Mouse (Mus musculus): ENCODE data around the gene Bcl2. TPM values are rescaled to one million over a fixed set of nuclear protein-coding genes. Genes with fewer than 3 reads are reported as not detected.
A peak's percentile ranks its signal among the peaks of the same experiment; 100 is the strongest.

Bcl2 gene
- polyA plus RNA-seq (2014; fragmentation: Nextera tagmentation; extraction: Ambion mirVana): 10.1 and 10.2 TPM in 2 replicates

GRCm38 (mm10) chr1:106713621-106714529 lies at the start of gene Bcl2:
Gene Bcl2 (minus strand): TSS chr1:106714274.
- H3K27ac ChIP-seq (replicated peaks; ENCODE audit: low read depth, low read length): peak within 1 kb of the TSS; percentile 89
- ATAC-seq (ENCODE audit: insufficient number of reproducible peaks, low FRiP score, low TSS enrichment, low read depth) (peak; percentile 78), DNase-seq (ENCODE audit: low spot score) (peak; percentile 79)
- H3K9me3 ChIP-seq (ENCODE audit: control insufficient read depth, low read length): no peaks in the 10 kb centered on the region
- WGBS: under 1% methylated on average over 74 of the region's 95 CpGs
- H3K4me3 ChIP-seq (ENCODE audit: low read depth, low read length): peak within 1 kb of the TSS; percentile 57
- no peaks in the 10 kb centered on the region for H3K36me3 ChIP-seq (ENCODE audit: control insufficient read depth, insufficient read depth, low read length)
- peak within 1 kb of the TSS; percentile 79 for H3K4me2 ChIP-seq (ENCODE audit: low read depth, severe bottlenecking)
- H3K27me3 ChIP-seq (ENCODE audit: control insufficient read depth, insufficient read depth, low read length): no peaks in the 10 kb centered on the region
- H3K9ac ChIP-seq (ENCODE audit: low read length): peak within 1 kb of the TSS; percentile 95
- peaks cover 3% of the 10 kb centered on the region; the same call in 1 of the 2 replicates for H3K4me1 ChIP-seq (ENCODE audit: control insufficient read depth, insufficient read depth, low read length)

GRCm38 (mm10) chr1:106760750-106761149 lies 46.7 kb upstream of the Bcl2 start:
- Histone ChIP-seq H3K9me3 (ENCODE audit: control insufficient read depth, low read length) (no peaks in the 10 kb centered on the region), H3K4me3 (ENCODE audit: low read depth, low read length) (no peak overlapping the region), H3K4me1 (ENCODE audit: control insufficient read depth, insufficient read depth, low read length) (0 out of 2 replicates have a peak, but pooled peaks cover 3% of the 10 kb centered on the region), H3K27me3 (ENCODE audit: control insufficient read depth, insufficient read depth, low read length) (no peaks in the 10 kb centered on the region), H3K9ac (ENCODE audit: low read length) (no peak overlapping the region), H3K36me3 (ENCODE audit: control insufficient read depth, insufficient read depth, low read length) (no peaks in the 10 kb centered on the region), H3K4me2 (ENCODE audit: low read depth, severe bottlenecking) (no peak overlapping the region), H3K27ac (replicated peaks; ENCODE audit: low read depth, low read length) (no peak overlapping the region)
- ATAC-seq (ENCODE audit: insufficient number of reproducible peaks, low FRiP score, low TSS enrichment, low read depth): no peak
- WGBS: 89% methylated on average over 3 of the region's 3 CpGs
- DNase-seq (ENCODE audit: low spot score): no peak

- Histone ChIP-seq H3K4me3 (ENCODE audit: low read depth, low read length) (peak within 1 kb of the TSS; percentile 71), H3K4me2 (ENCODE audit: low read depth, severe bottlenecking) (peak within 1 kb of the TSS; percentile 95), H3K27ac (replicated peaks; ENCODE audit: low read depth, low read length) (peak within 1 kb of the TSS; percentile 47; the same call in 1 of the 2 replicates), H3K9me3 (ENCODE audit: control insufficient read depth, low read length) (no peaks in the 10 kb centered on the region), H3K36me3 (ENCODE audit: control insufficient read depth, insufficient read depth, low read length) (no peaks in the 10 kb centered on the region), H3K4me1 (ENCODE audit: control insufficient read depth, insufficient read depth, low read length) (0 out of 2 replicates have a peak, but pooled peaks cover 3% of the 10 kb centered on the region), H3K9ac (ENCODE audit: low read length) (peak within 1 kb of the TSS; percentile 72), H3K27me3 (ENCODE audit: control insufficient read depth, insufficient read depth, low read length) (no peaks in the 10 kb centered on the region)
- ATAC-seq (ENCODE audit: insufficient number of reproducible peaks, low FRiP score, low TSS enrichment, low read depth): peak; percentile 100
- peak; percentile 96 for DNase-seq (ENCODE audit: low spot score)
- WGBS: 3% methylated on average over 47 of the region's 51 CpGs
Observed at GRCm38 (mm10) chr1:106759572-106760435, 45.7 kb upstream of the Bcl2 start, which contains the start of gene Kdsr. Gene Kdsr (minus strand): TSS chr1:106759727.

GRCm38 (mm10) chr1:106758734-106759571 lies 44.9 kb upstream of the Bcl2 start:
- 0 out of 2 replicates have a peak, but pooled peaks cover 3% of the 10 kb centered on the region for H3K4me1 ChIP-seq (ENCODE audit: control insufficient read depth, insufficient read depth, low read length)
- peak; percentile 24 for ATAC-seq (ENCODE audit: insufficient number of reproducible peaks, low FRiP score, low TSS enrichment, low read depth)
- peak overlapping the region; percentile 95 for H3K4me2 ChIP-seq (ENCODE audit: low read depth, severe bottlenecking)
- H3K27me3 ChIP-seq (ENCODE audit: control insufficient read depth, insufficient read depth, low read length): no peaks in the 10 kb centered on the region
- H3K9ac ChIP-seq (ENCODE audit: low read length): peak overlapping the region; percentile 72
- DNase-seq (ENCODE audit: low spot score): peak; percentile 41
- 3% methylated on average over 34 of the region's 34 CpGs for WGBS
- H3K27ac ChIP-seq (replicated peaks; ENCODE audit: low read depth, low read length): peak overlapping the region; percentile 47; the same call in 1 of the 2 replicates
- peak overlapping the region; percentile 71 for H3K4me3 ChIP-seq (ENCODE audit: low read depth, low read length)
- no peaks in the 10 kb centered on the region for H3K36me3 ChIP-seq (ENCODE audit: control insufficient read depth, insufficient read depth, low read length)
- no peaks in the 10 kb centered on the region for H3K9me3 ChIP-seq (ENCODE audit: control insufficient read depth, low read length)

- Histone ChIP-seq H3K4me2 (ENCODE audit: low read depth, severe bottlenecking) (no peak overlapping the region), H3K9ac (ENCODE audit: low read length) (no peak overlapping the region), H3K9me3 (ENCODE audit: control insufficient read depth, low read length) (no peaks in the 10 kb centered on the region), H3K4me1 (ENCODE audit: control insufficient read depth, insufficient read depth, low read length) (0 out of 2 replicates have a peak, but pooled peaks cover 3% of the 10 kb centered on the region), H3K4me3 (ENCODE audit: low read depth, low read length) (no peak overlapping the region), H3K27ac (replicated peaks; ENCODE audit: low read depth, low read length) (no peak overlapping the region), H3K36me3 (ENCODE audit: control insufficient read depth, insufficient read depth, low read length) (no peaks in the 10 kb centered on the region), H3K27me3 (ENCODE audit: control insufficient read depth, insufficient read depth, low read length) (no peaks in the 10 kb centered on the region)
- WGBS: 94% methylated on average over 4 of the region's 4 CpGs
- DNase-seq (ENCODE audit: low spot score) (no peak), ATAC-seq (ENCODE audit: insufficient number of reproducible peaks, low FRiP score, low TSS enrichment, low read depth) (no peak)
Observed at GRCm38 (mm10) chr1:106756633-106757032, 42.6 kb upstream of the Bcl2 start.

GRCm38 (mm10) chr1:106752013-106752412 lies 37.9 kb upstream of the Bcl2 start:
- Histone ChIP-seq H3K4me3 (ENCODE audit: low read depth, low read length) (no peak overlapping the region), H3K9me3 (ENCODE audit: control insufficient read depth, low read length) (no peaks in the 10 kb centered on the region), H3K9ac (ENCODE audit: low read length) (no peak overlapping the region), H3K4me2 (ENCODE audit: low read depth, severe bottlenecking) (no peak overlapping the region), H3K27me3 (ENCODE audit: control insufficient read depth, insufficient read depth, low read length) (no peaks in the 10 kb centered on the region), H3K36me3 (ENCODE audit: control insufficient read depth, insufficient read depth, low read length) (no peaks in the 10 kb centered on the region), H3K27ac (replicated peaks; ENCODE audit: low read depth, low read length) (no peak overlapping the region), H3K4me1 (ENCODE audit: control insufficient read depth, insufficient read depth, low read length) (no peaks in the 10 kb centered on the region)
- DNase-seq (ENCODE audit: low spot score): no peak
- 92% methylated on average over 5 of the region's 5 CpGs for WGBS
- ATAC-seq (ENCODE audit: insufficient number of reproducible peaks, low FRiP score, low TSS enrichment, low read depth): no peak

GRCm38 (mm10) chr1:106750656-106751055 lies 36.6 kb upstream of the Bcl2 start:
- Histone ChIP-seq H3K4me1 (ENCODE audit: control insufficient read depth, insufficient read depth, low read length) (no peaks in the 10 kb centered on the region), H3K27me3 (ENCODE audit: control insufficient read depth, insufficient read depth, low read length) (no peaks in the 10 kb centered on the region), H3K4me3 (ENCODE audit: low read depth, low read length) (no peak overlapping the region), H3K4me2 (ENCODE audit: low read depth, severe bottlenecking) (no peak overlapping the region), H3K36me3 (ENCODE audit: control insufficient read depth, insufficient read depth, low read length) (peaks cover 2% of the 10 kb centered on the region; the same call in 1 of the 2 replicates), H3K9me3 (ENCODE audit: control insufficient read depth, low read length) (no peaks in the 10 kb centered on the region), H3K9ac (ENCODE audit: low read length) (no peak overlapping the region), H3K27ac (replicated peaks; ENCODE audit: low read depth, low read length) (no peak overlapping the region)
- ATAC-seq (ENCODE audit: insufficient number of reproducible peaks, low FRiP score, low TSS enrichment, low read depth) (no peak), DNase-seq (ENCODE audit: low spot score) (no peak)
- 89% methylated on average over 1 of the region's 1 CpGs for WGBS
